Mouse (Mus musculus): Measurements from ENCODE around the gene Arhgef12.
A peak's percentile ranks its signal among the peaks of the same experiment; 100 is the strongest.

- TF ChIP-seq USF1 (IDR thresholded peaks at IDR 0.05; ENCODE audit: low read depth, low read length) (no peak), CTCF (IDR thresholded peaks at IDR 0.05 in 2 of 3, conservative IDR thresholded peaks at IDR 0.05 in 1 of 3; ENCODE audit: control insufficient read depth in 1 of 3, insufficient read depth in 1 of 3, low read depth in 2 of 3, low read length in 3 of 3, poor library complexity in 1 of 3, severe bottlenecking in 1 of 3) (peak; percentile 58 to 93 (median 83)), ZC3H11A (IDR thresholded peaks at IDR 0.05; ENCODE audit: low read depth, low read length) (peak; percentile 75), ZKSCAN1 (IDR thresholded peaks at IDR 0.05; ENCODE audit: low read depth, low read length) (no peak), UBTF (IDR thresholded peaks at IDR 0.05; ENCODE audit: borderline replicate concordance, insufficient read depth, low read depth, low read length) (no peak), EP300 (IDR thresholded peaks at IDR 0.05; ENCODE audit: low read depth in 1 of 2, low read length in 2 of 2) (no peak), E2F4 (IDR thresholded peaks at IDR 0.05; ENCODE audit: borderline replicate concordance, low read depth, low read length) (no peak), MYC (IDR thresholded peaks at IDR 0.05; ENCODE audit: low read depth, low read length) (no peak), CHD2 (IDR thresholded peaks at IDR 0.05; ENCODE audit: low read length) (no peak), POLR2A (IDR thresholded peaks at IDR 0.05; ENCODE audit: control insufficient read depth in 1 of 2, insufficient read depth in 1 of 2, low read depth in 1 of 2, low read length in 2 of 2, poor library complexity in 1 of 2) (no peak), NRF1 (IDR thresholded peaks at IDR 0.05; ENCODE audit: insufficient read depth, low read depth, low read length, poor library complexity, severe bottlenecking) (no peak), POLR2AphosphoS5 (IDR thresholded peaks at IDR 0.05; ENCODE audit: borderline replicate concordance, low read depth, low read length) (no peak)
These were observed 162.5 kb downstream of the Arhgef12 start for GRCm38 (mm10) chr9:42944536-42945006.

All from MEL (cell line).